Mouse (Mus musculus) urinary bladder, adult 2 months (tissue): ENCODE results near the gene Fam69a. TPM values are rescaled to one million over a fixed set of nuclear protein-coding genes. Genes with fewer than 3 reads are reported as not detected.
"Not testable (repeated sequence)": the region's sequence is repeated elsewhere in the genome, so short reads cannot be mapped to it uniquely, and the experiment has no call there.

Experiments used
- DNase-seq: peaks from one replicate; pipeline ENCODE4 v3.0.0; 2022; ENCODE audit warnings: low spot score
- polyA plus RNA-seq: library from polyadenylated mRNA; depleted of rRNA; stranded (reverse); fragments of >200 nt; gene quantifications from 2 replicates; pipeline ENCODE4 v1.2.3, GENCODE M21; 2012

Fam69a gene
- polyA plus RNA-seq, 1 experiment, result 16.6 TPM

DNA sequence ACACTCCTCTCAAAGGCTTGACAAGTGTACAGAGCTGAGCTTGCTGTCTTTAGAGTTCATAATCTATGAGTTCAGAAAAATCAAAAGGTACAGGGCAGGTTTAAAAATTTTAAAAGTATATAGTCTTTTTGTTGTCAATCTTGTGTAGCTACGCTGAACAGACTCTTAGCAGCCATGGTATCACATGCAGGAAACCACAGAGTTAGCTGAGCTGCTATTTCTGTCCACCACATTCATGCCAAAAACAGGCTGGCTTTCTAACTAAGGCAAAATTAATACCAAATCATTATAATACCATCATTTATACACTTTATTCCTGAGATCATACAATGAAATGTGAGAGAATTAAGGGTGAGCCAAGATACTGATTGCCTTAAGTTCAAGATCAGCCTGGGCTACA lies 40.4 kb downstream of the Fam69a start:
- no peak for DNase-seq

DNA sequence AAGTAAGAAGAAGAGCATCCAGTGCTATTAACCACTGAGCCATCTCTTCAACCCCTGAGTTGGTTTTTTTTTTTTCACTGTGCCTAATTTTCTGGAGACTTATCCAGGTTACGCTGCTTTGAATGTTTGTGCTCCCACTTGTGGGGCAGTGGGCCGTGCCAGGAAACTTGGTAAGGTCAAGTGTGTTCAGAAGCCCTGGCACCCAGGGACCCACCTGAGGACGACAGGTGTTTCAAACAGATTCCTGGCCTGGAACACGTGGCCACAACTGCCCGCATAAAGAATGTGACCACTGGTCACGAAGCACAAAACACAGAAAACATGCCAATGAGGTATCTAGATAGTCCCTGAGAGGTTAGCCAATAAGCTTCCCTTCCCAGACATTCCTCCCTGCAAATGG lies 43.4 kb downstream of the Fam69a start:
- no peak for DNase-seq

DNA sequence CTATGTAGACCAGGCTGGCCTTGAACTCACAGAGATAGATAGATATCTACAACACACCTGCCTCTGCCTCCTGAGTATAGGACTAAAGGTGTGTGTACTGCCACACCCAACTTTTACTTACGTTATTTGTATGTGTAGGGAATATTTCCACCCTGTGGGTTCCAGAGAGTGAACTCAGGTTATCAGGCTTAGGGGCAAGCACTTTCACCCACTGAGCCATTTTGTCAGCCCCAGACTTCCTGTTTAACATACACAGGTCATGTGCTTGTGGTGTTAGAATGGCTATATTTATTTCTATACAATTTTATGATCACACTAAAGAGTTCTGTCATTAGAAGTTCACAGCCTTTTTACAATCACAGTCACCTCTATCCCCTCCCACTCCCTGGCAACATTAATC lies 43.9 kb downstream of the Fam69a start:
- DNase-seq, result no peak

DNA sequence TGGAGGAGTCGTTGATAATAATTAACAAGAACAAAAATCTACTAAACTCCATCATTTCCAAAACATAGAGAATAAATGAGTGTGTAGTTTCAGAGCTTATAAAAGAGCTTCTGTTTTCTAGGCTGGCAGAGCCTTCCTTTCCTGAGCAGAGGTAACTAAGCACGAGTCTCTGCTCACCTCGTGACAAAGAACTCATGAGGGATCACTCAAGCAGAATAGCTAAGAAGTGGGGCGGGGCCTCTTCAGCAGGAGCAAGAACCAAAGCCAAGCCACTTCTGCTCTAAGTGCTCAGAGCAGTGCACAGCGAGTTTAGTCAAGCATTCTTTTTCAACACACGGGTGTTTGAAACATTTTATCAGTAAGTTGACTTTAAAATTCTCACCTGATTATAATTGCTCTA lies 45.7 kb downstream of the Fam69a start:
- no peak for DNase-seq

DNA sequence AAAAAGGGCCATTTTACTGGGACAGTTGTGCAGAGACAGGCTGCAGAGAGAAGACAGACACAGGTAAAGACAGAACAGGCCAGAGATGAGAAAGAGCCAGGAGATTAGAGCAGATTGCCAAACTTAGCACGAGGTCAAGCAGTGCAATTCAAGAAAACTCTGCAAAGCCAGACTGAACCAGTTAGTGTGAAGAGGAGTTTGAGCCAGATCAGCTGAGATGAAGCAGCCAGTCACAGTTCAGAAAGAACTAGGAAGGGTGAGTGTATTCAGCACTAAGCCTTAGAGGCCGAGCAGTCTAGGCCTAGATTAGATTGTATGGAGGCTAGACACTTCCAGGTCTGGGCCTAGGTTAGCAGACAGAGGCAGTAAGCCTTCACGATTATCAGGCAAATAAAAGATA lies 47.2 kb downstream of the Fam69a start:
- no peak for DNase-seq

DNA sequence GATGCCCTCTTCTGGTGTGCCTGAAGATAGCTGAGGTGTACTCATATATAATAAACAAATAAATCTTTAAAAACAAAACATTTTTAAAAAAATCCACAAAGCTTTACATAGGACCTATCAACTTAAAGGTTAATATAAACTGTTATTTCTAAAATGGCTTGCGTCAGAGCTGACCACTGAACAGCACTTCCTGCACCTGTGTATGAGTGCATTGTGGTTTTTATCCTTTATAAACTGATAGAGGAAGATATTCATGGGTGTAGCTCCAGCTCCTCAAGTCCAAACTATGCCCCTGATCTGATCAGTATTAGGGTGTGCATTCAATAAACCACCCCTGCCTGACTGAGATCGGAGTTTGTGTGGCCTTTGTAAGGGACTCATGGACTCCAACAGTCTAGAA lies 48.0 kb downstream of the Fam69a start:
- DNase-seq, result no peak

DNA sequence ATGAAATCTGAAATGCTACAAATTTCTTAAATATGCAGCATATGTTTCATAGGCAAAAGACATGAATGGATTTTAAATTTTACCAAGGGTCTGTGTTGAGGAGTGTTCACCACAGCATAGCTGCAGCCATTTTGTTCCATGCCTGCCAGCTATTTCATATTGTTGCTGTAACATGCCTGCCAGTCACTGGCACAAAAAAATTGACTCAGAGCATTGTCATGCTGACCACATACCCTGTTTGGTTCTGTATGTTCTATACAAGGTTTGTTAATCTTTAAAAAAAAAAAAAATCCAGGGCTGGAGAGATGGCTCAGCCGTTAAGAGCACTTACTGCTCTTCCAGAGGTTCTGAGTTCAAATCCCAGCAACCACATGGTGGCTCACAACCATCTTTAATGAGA lies 48.4 kb downstream of the Fam69a start:
- not testable (repeated sequence) for DNase-seq

DNA sequence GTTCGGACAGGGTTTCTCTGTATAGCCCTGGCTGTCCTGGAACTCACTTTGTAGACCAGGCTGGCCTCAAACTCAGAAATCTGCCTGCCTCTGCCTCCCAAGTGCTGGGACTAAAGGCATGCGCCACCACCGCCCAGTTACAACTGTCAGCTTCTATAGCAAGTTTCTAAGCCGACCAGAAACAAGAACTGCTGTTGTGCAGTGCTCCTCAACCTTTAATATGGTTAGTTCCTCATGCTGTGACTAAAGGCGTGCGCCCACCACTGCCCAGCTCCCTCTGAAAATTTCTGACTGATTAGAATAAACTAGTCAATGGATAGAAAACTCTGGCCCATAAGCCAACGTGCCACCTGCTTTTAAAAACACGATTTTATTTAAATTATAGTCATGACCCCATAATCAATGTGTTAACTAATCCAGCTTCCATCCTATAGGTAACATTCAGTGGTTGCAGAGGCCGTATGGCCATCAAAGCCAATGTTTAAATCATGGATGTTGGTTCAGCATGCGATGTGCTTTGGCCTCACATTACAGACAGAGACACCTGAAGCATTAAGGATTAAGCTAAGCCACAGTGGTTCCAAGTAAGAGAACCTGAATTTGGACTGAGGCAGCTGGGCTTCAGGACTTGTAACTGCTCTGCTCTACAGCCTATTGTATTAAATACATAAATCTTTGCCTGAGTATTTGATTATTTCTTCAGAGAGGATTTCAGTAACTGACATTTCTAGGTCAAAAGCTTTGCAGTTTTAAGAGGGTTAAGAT lies 50.1 kb downstream of the Fam69a start:
- no peak for DNase-seq

DNA sequence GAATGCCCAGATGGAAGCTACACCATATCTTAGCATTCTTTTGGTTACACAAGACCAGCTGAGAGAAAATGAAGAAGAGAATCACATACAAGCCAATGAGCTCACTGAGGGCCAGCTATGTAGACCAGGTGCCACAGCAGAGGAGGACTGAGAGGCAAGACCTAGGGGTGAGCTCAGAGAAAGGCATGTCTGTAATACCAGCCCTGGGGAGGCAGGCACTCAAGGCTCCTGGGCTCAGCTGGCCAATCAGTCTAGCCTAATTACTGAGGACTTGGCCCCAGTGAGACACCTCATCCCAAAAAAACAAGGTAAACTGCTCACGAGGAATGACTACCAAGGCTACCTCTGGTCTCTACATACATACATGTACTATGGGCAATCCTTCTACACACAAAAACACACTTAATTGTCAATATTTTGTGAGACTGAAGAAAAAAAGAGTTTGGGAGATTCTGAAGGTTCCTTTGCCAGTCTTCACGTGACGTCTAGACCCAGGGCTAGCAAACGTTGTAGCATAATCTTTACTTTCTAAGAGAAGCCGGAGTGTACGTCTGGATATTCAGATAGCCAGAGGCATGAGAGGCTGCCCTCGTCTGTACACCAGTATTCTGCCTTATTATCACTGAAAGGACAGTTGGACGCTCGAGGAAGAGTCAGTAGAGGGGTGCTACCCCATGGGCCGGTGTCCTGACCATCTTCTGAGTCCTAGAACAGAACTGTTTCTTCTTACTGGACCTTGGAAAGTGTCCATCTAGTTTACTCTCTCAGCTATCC lies 51.9 kb downstream of the Fam69a start:
- DNase-seq, result no peak

DNA sequence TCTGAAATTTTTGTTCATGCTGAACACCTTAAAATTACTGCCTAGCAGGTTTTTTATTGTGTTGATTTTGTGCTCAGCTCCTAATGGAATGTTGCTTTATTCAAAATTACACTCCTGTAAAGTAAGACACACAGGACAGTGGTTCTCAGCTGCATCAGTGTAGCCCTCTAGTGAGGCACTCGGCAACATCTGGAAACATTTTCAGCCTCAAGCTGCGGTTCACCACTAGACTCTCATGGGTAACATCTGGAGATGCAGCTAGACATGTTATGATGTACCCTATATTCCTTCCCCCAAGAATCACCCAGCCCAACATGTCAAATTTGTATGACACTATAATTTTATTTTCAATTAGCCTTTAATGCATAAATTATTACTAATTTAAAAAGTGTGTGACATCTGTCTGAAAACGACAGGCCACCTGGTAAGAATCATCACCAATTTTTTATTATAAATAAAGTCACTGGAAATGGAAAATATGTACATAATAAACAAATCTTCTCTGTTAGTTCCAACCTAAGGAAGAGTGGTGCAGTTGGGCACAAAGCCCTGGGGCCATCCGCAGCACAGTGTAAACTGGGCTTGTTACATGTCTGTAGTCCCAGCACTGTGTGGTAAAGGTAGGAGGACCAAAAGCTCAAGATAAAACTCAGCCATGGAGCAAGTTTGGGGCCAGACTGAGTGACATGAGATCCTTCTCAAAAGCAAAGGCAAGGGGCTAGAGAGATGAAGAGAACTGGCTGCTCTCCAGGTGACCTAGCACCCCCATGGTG lies 53.5 kb downstream of the Fam69a start:
- no peak for DNase-seq

DNA sequence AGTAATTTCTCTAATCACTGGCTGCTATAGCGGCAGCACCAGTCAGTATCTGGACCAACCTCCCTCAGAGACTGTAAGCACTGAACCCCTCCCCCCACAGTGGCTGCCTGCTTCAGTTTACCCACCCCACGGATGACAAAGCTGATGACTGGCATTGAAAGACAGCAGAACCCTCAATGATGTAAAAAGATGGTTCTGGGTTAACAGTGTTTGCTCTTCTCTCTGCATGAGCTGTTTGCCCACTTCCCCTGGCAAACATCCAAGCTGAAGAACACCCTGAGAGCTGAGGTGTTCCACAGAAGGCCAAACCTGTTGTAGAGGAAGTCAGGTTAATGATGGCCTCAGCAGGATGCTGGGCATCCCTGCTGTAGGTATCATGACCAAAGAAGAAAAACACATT lies 54.3 kb downstream of the Fam69a start:
- no peak for DNase-seq

DNA sequence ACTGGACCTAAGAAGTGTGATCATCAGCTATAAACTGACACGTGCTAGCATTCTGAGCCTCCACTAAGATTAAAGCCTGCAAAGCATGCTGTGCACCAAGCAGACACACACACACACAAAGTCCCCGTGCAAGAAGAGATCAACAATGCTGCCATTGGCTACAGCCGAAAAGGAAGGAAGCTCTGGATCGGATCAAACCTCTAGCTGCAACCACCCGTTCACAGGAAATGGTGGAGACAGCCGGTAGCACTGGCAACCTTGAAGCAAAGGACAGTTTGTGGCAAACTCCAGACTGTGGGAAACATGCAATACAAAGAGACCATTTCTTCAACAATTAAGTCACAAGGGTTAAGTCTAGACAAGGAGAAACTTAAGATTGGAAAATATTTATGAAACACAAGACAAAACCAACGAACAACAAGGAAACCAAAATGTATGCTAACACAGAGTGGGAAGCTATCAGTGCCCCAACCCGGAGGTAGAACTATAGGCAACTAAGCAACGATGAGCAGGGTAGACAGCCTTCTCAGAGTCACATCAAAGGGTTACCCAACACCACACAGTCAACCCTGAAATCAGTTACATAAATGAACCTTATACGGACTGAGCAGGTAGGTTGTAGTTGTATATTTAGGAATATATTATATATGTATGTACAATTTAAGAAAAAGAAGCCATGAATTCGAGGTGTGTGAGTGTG lies 60.2 kb downstream of the Fam69a start:
- no peak for DNase-seq

DNA sequence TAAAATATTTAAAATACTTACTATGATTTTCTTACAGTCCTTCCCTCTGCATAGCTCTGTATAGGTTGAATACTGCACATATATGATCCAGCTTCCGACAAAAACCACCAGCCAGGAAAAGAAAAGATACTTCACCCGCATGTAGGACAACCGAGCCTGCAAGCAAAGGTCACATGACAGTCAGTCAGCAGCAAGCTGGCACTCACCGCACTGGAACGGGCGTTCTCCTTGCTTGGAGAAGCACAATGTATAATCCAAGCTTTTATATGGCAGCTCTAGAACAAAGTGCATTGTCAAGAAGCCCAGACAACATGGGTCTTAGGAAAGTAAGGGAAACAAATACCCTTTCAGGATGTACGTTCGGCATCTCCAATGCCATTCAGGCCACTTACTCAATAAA lies 62.3 kb downstream of the Fam69a start:
- DNase-seq, result no peak

DNA sequence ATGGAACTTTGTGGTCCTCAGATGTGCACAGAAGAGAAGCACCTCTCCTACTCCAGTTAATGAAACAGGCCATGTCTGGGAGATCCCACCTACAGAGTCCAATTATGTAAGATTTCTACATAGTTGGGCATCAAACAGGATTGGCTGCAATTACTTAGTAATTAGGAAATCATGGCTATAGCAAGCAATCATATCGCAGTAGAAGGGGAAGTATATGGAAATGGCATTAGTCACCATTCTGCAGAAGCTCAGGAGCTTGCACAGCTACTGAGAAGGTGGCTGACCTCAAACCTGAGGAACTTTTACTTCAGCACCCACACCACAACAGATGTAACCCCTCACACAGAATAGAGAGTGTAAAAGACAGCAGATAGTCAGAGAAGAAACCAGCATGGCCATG lies 64.0 kb downstream of the Fam69a start:
- no peak for DNase-seq

DNA sequence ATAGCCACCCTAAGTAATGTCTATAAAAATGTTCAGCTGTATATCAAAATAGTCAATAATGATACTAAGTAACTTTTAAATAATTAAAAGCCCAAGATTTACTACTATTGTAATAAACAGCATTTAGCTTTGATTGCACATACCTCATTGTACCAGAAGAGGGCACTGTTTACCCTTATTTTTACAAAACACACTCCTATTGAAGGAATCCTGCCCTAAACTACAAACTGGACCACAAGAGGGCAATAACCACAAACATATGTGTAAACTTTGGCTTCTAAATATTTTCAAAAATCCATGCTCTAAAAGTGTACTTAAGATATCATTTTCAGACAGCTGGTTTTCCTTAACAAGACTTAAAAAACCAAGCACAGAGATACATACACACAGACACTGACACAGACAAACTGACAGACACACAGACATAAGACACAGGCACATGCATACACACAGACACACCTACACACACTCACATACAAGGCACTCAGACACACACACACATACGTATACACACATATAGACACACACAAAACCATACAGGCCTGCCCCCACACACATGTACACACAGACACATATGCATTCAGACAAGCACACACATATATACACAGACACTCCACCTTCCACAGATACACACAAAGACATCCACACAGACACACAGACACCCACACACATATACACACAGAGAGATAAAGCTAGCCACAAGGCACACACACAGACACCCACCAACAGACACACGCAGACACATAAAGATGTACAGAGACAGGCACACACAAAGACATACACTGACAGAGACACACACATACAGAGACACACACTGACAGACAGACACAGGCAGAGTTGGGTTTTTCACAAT lies 65.3 kb downstream of the Fam69a start:
- no peak for DNase-seq

DNA sequence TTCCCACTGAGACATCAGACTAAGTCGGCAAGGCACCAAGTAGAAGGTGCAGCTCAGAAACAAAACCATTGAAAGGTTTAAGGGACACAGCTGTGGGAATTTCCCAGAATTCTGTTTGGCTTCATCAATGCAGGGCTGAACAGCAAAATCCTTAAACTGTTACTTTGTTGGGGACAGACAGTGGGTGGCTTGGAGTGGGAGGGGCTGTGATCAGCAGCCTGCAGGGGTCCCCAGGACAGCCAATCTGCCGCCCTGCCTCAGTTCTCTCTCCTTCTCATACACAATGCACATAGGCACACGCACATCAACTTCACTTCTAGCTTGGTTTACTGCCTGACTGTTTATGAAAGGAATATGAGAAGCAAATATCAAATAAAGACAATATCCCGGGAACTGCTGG lies 71.6 kb downstream of the Fam69a start:
- DNase-seq, result no peak

DNA sequence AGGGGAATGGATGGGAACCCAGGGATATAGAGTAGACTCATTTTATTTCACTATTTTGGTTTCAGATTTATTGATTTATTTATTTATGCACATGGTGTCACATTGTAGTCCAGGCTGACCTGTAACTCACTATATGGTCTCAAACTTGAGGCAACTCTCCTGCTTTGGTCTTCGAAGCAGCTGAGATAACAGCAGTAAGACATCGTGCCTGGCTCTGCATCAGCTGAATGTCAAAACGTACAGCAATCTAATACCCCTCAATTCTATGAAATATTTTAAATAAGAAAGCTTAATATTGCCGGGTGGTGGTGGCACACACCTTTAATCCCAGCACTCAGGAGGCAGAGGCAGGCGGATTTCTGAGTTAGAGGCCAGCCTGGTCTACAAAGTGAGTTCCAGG lies 75.9 kb downstream of the Fam69a start:
- no peak for DNase-seq

DNA sequence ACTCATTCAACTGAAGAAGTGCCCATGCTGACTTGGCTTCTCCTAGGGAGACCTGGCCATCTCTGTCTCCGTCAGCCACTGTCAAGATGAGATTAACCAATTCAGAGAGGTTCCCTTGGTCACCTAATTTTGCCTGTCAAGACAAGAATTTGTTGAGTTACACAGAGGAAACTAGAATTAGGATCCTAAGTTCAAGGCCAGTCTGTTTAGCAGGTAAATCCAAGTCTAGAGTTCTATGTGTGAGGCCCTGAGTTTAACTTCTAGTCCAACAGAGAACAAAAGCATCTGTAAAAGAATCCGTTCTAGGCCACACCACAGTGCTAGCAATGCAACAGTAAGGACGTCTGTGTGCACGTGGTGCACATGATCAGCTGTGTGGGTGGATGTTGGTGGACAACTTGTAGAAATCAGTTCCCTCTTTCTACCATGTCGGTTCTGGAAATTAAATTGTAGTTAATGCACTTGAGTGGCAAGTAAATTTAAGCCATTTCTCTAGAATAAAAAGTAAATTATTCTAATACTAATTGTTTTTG lies 76.7 kb downstream of the Fam69a start:
- no peak for DNase-seq

DNA sequence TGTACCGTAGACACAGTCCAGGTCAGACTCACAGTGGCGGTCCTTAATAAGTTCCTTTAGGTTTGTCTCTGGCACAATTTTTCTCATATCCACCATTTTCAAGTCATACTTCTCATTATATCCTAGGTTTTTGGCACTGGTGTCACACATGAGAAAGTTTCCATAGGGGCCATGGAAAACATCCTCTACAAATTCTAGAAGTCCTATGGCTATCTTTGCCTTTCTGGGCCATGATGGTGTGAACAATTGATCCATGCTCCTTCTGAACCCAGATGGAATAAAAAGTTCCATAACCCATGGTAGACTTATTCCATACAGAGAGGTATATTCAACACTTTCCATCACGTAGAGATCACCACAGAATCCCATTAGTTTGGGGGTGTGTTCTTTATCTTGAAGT lies 77.2 kb downstream of the Fam69a start:
- no peak for DNase-seq

DNA sequence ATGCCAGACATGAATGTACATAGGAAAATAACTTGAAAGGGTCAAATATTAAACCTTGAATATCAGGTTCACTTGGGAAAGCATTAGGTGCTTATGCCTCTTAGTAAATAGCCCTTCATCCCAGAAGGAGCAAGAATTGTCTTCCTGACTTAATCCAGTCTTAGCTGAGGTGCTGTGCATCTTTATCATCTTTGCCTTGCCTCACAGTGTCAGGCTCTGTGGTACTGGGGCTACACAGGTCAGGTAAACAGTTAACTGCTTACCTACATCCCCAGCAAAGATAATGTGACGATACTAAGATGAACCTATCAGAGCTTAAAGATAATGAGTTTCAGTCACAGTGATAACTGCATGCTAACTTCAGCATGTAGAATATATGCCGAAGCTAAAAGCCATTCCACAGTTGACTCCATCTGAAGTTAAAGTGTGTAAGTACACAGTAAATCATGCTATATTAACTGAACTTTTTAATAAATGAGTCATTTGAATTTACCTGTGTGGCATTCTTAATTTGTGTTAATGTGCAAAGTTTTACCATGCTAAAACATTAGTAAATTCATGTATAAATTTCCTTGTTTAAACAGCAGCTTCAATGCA lies 78.3 kb downstream of the Fam69a start:
- DNase-seq, result no peak
